Mouse (Mus musculus) testis, adult 2 months (tissue): ENCODE data around the gene Lrp2.

Experiments
- CTCF ChIP-seq: fragments of 200-500 bp; IDR thresholded peaks from 2 replicates; pipeline ENCODE4 v1.5.1; 2012; ENCODE audit warnings: low read depth, mild to moderate bottlenecking, inconsistent platforms, low read length, moderate library complexity; ENCODE audit not compliant: control insufficient read depth, insufficient read depth, insufficient replicate concordance
- POLR2A ChIP-seq: fragments of 200-500 bp; IDR thresholded peaks from 2 replicates; pipeline ENCODE4 v1.6.1; 2012; ENCODE audit warnings: low read depth, mild to moderate bottlenecking, inconsistent platforms, low read length, moderate library complexity; ENCODE audit not compliant: control insufficient read depth

- TF ChIP-seq POLR2A (no peak), CTCF (no peak)
These were observed 49.8 kb downstream of the Lrp2 start for GRCm38 (mm10) chr2:69536018-69536417.
